Mouse (Mus musculus) kidney, embryonic 15.5 days (tissue): ENCODE data around the gene Nop9. TPM values are rescaled to one million over a fixed set of nuclear protein-coding genes. Genes with fewer than 3 reads are reported as not detected.
A peak's percentile ranks its signal among the peaks of the same experiment; 100 is the strongest.

Experiments
- ATAC-seq: fragments of 200-750 bp; cut with Nextera tagmentation; replicated peaks from 2 replicates; pipeline ENCODE4 v1.8.0; 2017; ENCODE audit warnings: moderate TSS enrichment; ENCODE audit not compliant: low FRiP score
- H3K27ac ChIP-seq: fragments of 300-500 bp; sonication (generic); 2 replicates; pipeline ENCODE4 v1.5.1; 2015; ENCODE audit warnings: mild to moderate bottlenecking, inconsistent platforms
- H3K27me3 ChIP-seq: fragments of 300-500 bp; sonication (generic); 2 replicates; pipeline ENCODE4 v1.6.1; 2015; ENCODE audit warnings: inconsistent platforms
- H3K36me3 ChIP-seq: fragments of 300-500 bp; sonication (generic); 2 replicates; pipeline ENCODE4 v1.6.1; 2015; ENCODE audit warnings: inconsistent platforms
- H3K4me1 ChIP-seq: fragments of 300-500 bp; sonication (generic); 2 replicates; pipeline ENCODE4 v1.6.1; 2015; ENCODE audit warnings: inconsistent platforms
- H3K4me2 ChIP-seq: fragments of 300-500 bp; sonication (generic); 2 replicates; pipeline ENCODE4 v1.6.1; 2015; ENCODE audit warnings: moderate library complexity, mild to moderate bottlenecking, inconsistent platforms
- H3K4me3 ChIP-seq: fragments of 300-500 bp; sonication (generic); replicated peaks from 2 replicates; pipeline ENCODE4 v1.5.1; 2015; ENCODE audit warnings: mild to moderate bottlenecking, inconsistent platforms
- H3K9ac ChIP-seq: fragments of 300-500 bp; sonication (generic); 2 replicates; pipeline ENCODE4 v1.6.1; 2015; ENCODE audit warnings: mild to moderate bottlenecking, inconsistent platforms
- H3K9me3 ChIP-seq: fragments of 300-500 bp; sonication (generic); replicated peaks from 2 replicates; pipeline ENCODE4 v1.6.1; 2016; ENCODE audit warnings: inconsistent platforms
- WGBS: fragments of 180-500 bp; shearing (Covaris S2); methylation state at CpG from one replicate; pipeline ENCODE4 v1.1.7; 2015; ENCODE audit warnings: mixed read lengths; 5-methylcytosine and 5-hydroxymethylcytosine counted together
- polyA plus RNA-seq: library from polyadenylated mRNA; unstranded; fragments of >200 nt; fragmentation: Nextera tagmentation; extraction: Ambion mirVana; gene quantifications from 2 replicates; pipeline ENCODE4 v1.2.1, GENCODE M21; 2015

The Nop9 gene
- polyA plus RNA-seq, 1 experiment from 2014 or later = 43.4 TPM

GRCm38 (mm10) chr14:55793946-55794345 is 48.5 kb downstream of the Nop9 start:
- WGBS = 45% methylated on average over 2 of the region's 2 CpGs
- H3K4me3 ChIP-seq = no peak overlapping the region
- H3K27ac ChIP-seq = no peak overlapping the region
- H3K9me3 ChIP-seq = no peaks in the 10 kb centered on the region
- no peak for ATAC-seq
- H3K27me3 ChIP-seq = 0 out of 2 replicates have a peak, but pooled peaks cover 5% of the 10 kb centered on the region
- no peaks in the 10 kb centered on the region for H3K36me3 ChIP-seq
- H3K9ac ChIP-seq = no peak overlapping the region
- H3K4me2 ChIP-seq = no peak overlapping the region
- H3K4me1 ChIP-seq = peaks cover 11% of the 10 kb centered on the region

- no peaks in the 10 kb centered on the region for H3K27me3 ChIP-seq
- no peak overlapping the region for H3K4me3 ChIP-seq
- whole genome bisulfite sequencing = 71% methylated on average over 15 of the region's 15 CpGs
- no peaks in the 10 kb centered on the region for H3K9me3 ChIP-seq
- no peak overlapping the region for H3K4me2 ChIP-seq
- no peak overlapping the region for H3K9ac ChIP-seq
- no peak for ATAC-seq
- peak overlapping the region; percentile 22; the same call in 1 of the 2 replicates for H3K27ac ChIP-seq
- no peaks in the 10 kb centered on the region for H3K36me3 ChIP-seq
- peaks cover 11% of the 10 kb centered on the region; the same call in 1 of the 2 replicates for H3K4me1 ChIP-seq
Measured at GRCm38 (mm10) chr14:55795380-55796163, 50.1 kb downstream of the Nop9 start.

Other genes with a start within 250 kb of the Nop9 start
- gene Cpne6, start 235.2 kb upstream of the Nop9 start, polyA plus RNA-seq = 0.24 and 0.26 TPM in 2 replicates
- not detected in 2 replicates for gene Nrl, start 220.7 kb upstream of the Nop9 start, polyA plus RNA-seq
- 50.5 and 55.4 TPM in 2 replicates for gene Pck2, start 205.4 kb upstream of the Nop9 start, polyA plus RNA-seq
- 89.2 and 93.0 TPM in 2 replicates for gene Dcaf11, start 185.7 kb upstream of the Nop9 start, polyA plus RNA-seq
- 1.6 TPM in 2 replicates for gene A730061H03Rik, start 185.3 kb upstream of the Nop9 start, polyA plus RNA-seq
- 4.2 and 6.1 TPM in 2 replicates for gene Fitm1, start 170.1 kb upstream of the Nop9 start, polyA plus RNA-seq
- 147 and 153 TPM in 2 replicates for gene Psme1, start 167.6 kb upstream of the Nop9 start, polyA plus RNA-seq
- 6.8 and 7.4 TPM in 2 replicates for gene Emc9, start 160.4 kb upstream of the Nop9 start, polyA plus RNA-seq
- gene Psme2, start 154.6 kb upstream of the Nop9 start, polyA plus RNA-seq = 248 and 261 TPM in 2 replicates
- gene Rnf31, start 154.0 kb upstream of the Nop9 start, polyA plus RNA-seq = 18.6 and 21.7 TPM in 2 replicates
- gene Irf9, start 142.1 kb upstream of the Nop9 start, polyA plus RNA-seq = 12.8 and 14.6 TPM in 2 replicates
- gene Rec8, start 127.7 kb upstream of the Nop9 start, polyA plus RNA-seq = 20.3 and 22.4 TPM in 2 replicates
- gene Ipo4, start 109.7 kb upstream of the Nop9 start, polyA plus RNA-seq = 97.4 and 115 TPM in 2 replicates
- 1.4 and 2.3 TPM in 2 replicates for gene Gm49378, start 107.8 kb upstream of the Nop9 start, polyA plus RNA-seq
- 113 and 123 TPM in 2 replicates for gene Tm9sf1, start 101.9 kb upstream of the Nop9 start, polyA plus RNA-seq
- 0.92 and 1.0 TPM in 2 replicates for gene Tssk4, start 95.5 kb upstream of the Nop9 start, polyA plus RNA-seq
- 53.6 and 55.8 TPM in 2 replicates for gene Mdp1, start 85.2 kb upstream of the Nop9 start, polyA plus RNA-seq
- gene Gmpr2, start 73.8 kb upstream of the Nop9 start, polyA plus RNA-seq = 68.2 and 72.6 TPM in 2 replicates
- gene Nedd8, start 73.6 kb upstream of the Nop9 start, polyA plus RNA-seq = 545 and 565 TPM in 2 replicates
- gene Tinf2, start 63.9 kb upstream of the Nop9 start, polyA plus RNA-seq = 43.6 and 46.9 TPM in 2 replicates
- 2.1 TPM in 2 replicates for gene Tgm1, start 31.8 kb upstream of the Nop9 start, polyA plus RNA-seq
- 37.6 and 41.8 TPM in 2 replicates for gene Rabggta, start 23.4 kb upstream of the Nop9 start, polyA plus RNA-seq
- gene Dhrs1, start within 50 bp of the Nop9 start, polyA plus RNA-seq = 94.5 and 94.7 TPM in 2 replicates
- 10.0 and 11.2 TPM in 2 replicates for gene Cideb, start 12.8 kb downstream of the Nop9 start, polyA plus RNA-seq
- gene Ltb4r2, start 15.7 kb downstream of the Nop9 start, polyA plus RNA-seq = 0.25 and 0.35 TPM in 2 replicates
- gene Ltb4r1, start 20.3 kb downstream of the Nop9 start, polyA plus RNA-seq = 0.69 and 0.73 TPM in 2 replicates
- gene Adcy4, start 38.4 kb downstream of the Nop9 start, polyA plus RNA-seq = 13.9 and 15.8 TPM in 2 replicates
- gene Ripk3, start 43.2 kb downstream of the Nop9 start, polyA plus RNA-seq = 38.1 and 40.4 TPM in 2 replicates
- gene Nfatc4, start 77.5 kb downstream of the Nop9 start, polyA plus RNA-seq = 32.2 and 39.9 TPM in 2 replicates
- gene Nynrin, start 108.3 kb downstream of the Nop9 start, polyA plus RNA-seq = 20.7 and 22.4 TPM in 2 replicates
- gene Cbln3, start 138.7 kb downstream of the Nop9 start, polyA plus RNA-seq = 0.33 and 0.65 TPM in 2 replicates
- 18.0 and 19.5 TPM in 2 replicates for gene Khnyn, start 139.3 kb downstream of the Nop9 start, polyA plus RNA-seq
- 56.6 and 63.8 TPM in 2 replicates for gene Sdr39u1, start 154.6 kb downstream of the Nop9 start, polyA plus RNA-seq
- 2.1 and 2.6 TPM in 2 replicates for gene Cma1, start 199.0 kb downstream of the Nop9 start, polyA plus RNA-seq
- gene Cma2, start 205.3 kb downstream of the Nop9 start, polyA plus RNA-seq = not detected in 2 replicates